Mouse (Mus musculus): Measurements from ENCODE around the gene Defb43.

- TF ChIP-seq CTCF (IDR thresholded peaks at IDR 0.05; ENCODE audit: borderline replicate concordance, insufficient read depth, low read length) (no peak), POLR2A (IDR thresholded peaks at IDR 0.05; ENCODE audit: low read depth, low read length) (no peak)
These were observed 3.1 kb downstream of the Defb43 start for GRCm38 (mm10) chr14:63014667-63015066.
